Mouse (Mus musculus) heart, embryonic 13.5 days (tissue): ENCODE data around the gene Arfrp1. TPM values are rescaled to one million over a fixed set of nuclear protein-coding genes. Genes with fewer than 3 reads are reported as not detected.
A peak's percentile ranks its signal among the peaks of the same experiment; 100 is the strongest.

Source experiments
- ATAC-seq: fragments of 200-750 bp; cut with Nextera tagmentation; 2 replicates; pipeline ENCODE4 v1.8.0; 2017; ENCODE audit warnings: moderate TSS enrichment; ENCODE audit not compliant: insufficient number of reproducible peaks, low FRiP score, low TSS enrichment; ENCODE audit errors: extremely low read depth
- H3K27ac ChIP-seq: fragments of 300-500 bp; sonication (generic); replicated peaks from 2 replicates; pipeline ENCODE4 v1.5.1; 2015; ENCODE audit warnings: moderate library complexity, mild to moderate bottlenecking, inconsistent platforms
- H3K27me3 ChIP-seq: fragments of 300-500 bp; sonication (generic); replicated peaks from 2 replicates; pipeline ENCODE4 v1.6.1; 2015; ENCODE audit warnings: mild to moderate bottlenecking, inconsistent platforms
- H3K36me3 ChIP-seq: fragments of 300-500 bp; sonication (generic); 2 replicates; pipeline ENCODE4 v1.6.1; 2015; ENCODE audit warnings: mild to moderate bottlenecking, inconsistent platforms
- H3K4me1 ChIP-seq: fragments of 300-500 bp; sonication (generic); 2 replicates; pipeline ENCODE4 v1.6.1; 2015; ENCODE audit warnings: inconsistent platforms
- H3K4me2 ChIP-seq: fragments of 300-500 bp; sonication (generic); 2 replicates; pipeline ENCODE4 v1.6.1; 2015; ENCODE audit warnings: inconsistent platforms, mild to moderate bottlenecking, moderate library complexity
- H3K4me3 ChIP-seq: fragments of 300-500 bp; sonication (generic); 2 replicates; pipeline ENCODE4 v1.5.1; 2015; ENCODE audit warnings: moderate library complexity, mild to moderate bottlenecking, inconsistent platforms
- H3K9ac ChIP-seq: fragments of 300-500 bp; sonication (generic); 2 replicates; pipeline ENCODE4 v1.6.1; 2015; ENCODE audit warnings: inconsistent platforms, mild to moderate bottlenecking, moderate library complexity
- H3K9me3 ChIP-seq: fragments of 300-500 bp; sonication (generic); 2 replicates; pipeline ENCODE4 v1.6.1; 2016; ENCODE audit warnings: inconsistent platforms
- WGBS: fragments of 180-500 bp; shearing (Covaris S2); methylation state at CpG from one replicate; pipeline ENCODE4 v1.1.7; 2015; ENCODE audit warnings: mixed read lengths; 5-methylcytosine and 5-hydroxymethylcytosine counted together
- polyA plus RNA-seq: library from polyadenylated mRNA; unstranded; fragments of >200 nt; fragmentation: Nextera tagmentation; extraction: Ambion mirVana; gene quantifications from 2 replicates; pipeline ENCODE4 v1.2.1, GENCODE M21; 2015

Gene Arfrp1
- polyA plus RNA-seq, 1 experiment from 2014 or later = 59.1 TPM

- H3K4me1 ChIP-seq = peaks cover 5% of the 10 kb centered on the region; the same call in 1 of the 2 replicates
- no peak overlapping the region for H3K9ac ChIP-seq
- no peak overlapping the region for H3K4me3 ChIP-seq
- ATAC-seq = no peak
- no peaks in the 10 kb centered on the region for H3K27me3 ChIP-seq
- peaks cover 70% of the 10 kb centered on the region for H3K36me3 ChIP-seq
- WGBS = 75% methylated on average over 4 of the region's 4 CpGs
- no peak overlapping the region for H3K27ac ChIP-seq
- no peaks in the 10 kb centered on the region for H3K9me3 ChIP-seq
- no peak overlapping the region for H3K4me2 ChIP-seq
These were observed 25.1 kb upstream of the Arfrp1 start for GRCm38 (mm10) chr2:181390136-181390870.

GRCm38 (mm10) chr2:181386663-181387210 is 21.5 kb upstream of the Arfrp1 start:
- no peak overlapping the region for H3K4me2 ChIP-seq
- H3K9ac ChIP-seq = no peak overlapping the region
- H3K4me3 ChIP-seq = no peak overlapping the region
- no peak for ATAC-seq
- peaks cover 9% of the 10 kb centered on the region; the same call in 1 of the 2 replicates for H3K4me1 ChIP-seq
- peaks cover 85% of the 10 kb centered on the region for H3K36me3 ChIP-seq
- H3K27me3 ChIP-seq = no peaks in the 10 kb centered on the region
- no peaks in the 10 kb centered on the region for H3K9me3 ChIP-seq
- no peak overlapping the region for H3K27ac ChIP-seq
- WGBS = 77% methylated on average over 3 of the region's 4 CpGs

GRCm38 (mm10) chr2:181385885-181386284 is 20.7 kb upstream of the Arfrp1 start:
- no peak overlapping the region for H3K4me3 ChIP-seq
- no peak for ATAC-seq
- no peak overlapping the region for H3K27ac ChIP-seq

GRCm38 (mm10) chr2:181384919-181385391 is 19.8 kb upstream of the Arfrp1 start:
- Histone ChIP-seq H3K27ac (0 out of 2 replicates have a peak overlapping the region, but pooled peaks have one; percentile 17), H3K36me3 (peaks cover 85% of the 10 kb centered on the region), H3K9me3 (no peaks in the 10 kb centered on the region), H3K4me1 (peaks cover 9% of the 10 kb centered on the region; the same call in 1 of the 2 replicates), H3K4me3 (no peak overlapping the region), H3K27me3 (no peaks in the 10 kb centered on the region), H3K9ac (no peak overlapping the region), H3K4me2 (no peak overlapping the region)
- ATAC-seq = no peak
- 76% methylated on average over 4 of the region's 4 CpGs for WGBS

More at GRCm38 (mm10) chr2:181385885-181386284, 20.7 kb upstream of the Arfrp1 start:
- no peak overlapping the region for H3K4me2 ChIP-seq
- H3K36me3 ChIP-seq = peaks cover 85% of the 10 kb centered on the region
- WGBS = 73% methylated on average over 3 of the region's 3 CpGs
- no peaks in the 10 kb centered on the region for H3K27me3 ChIP-seq
- H3K9ac ChIP-seq = no peak overlapping the region
- no peaks in the 10 kb centered on the region for H3K9me3 ChIP-seq
- peaks cover 9% of the 10 kb centered on the region; the same call in 1 of the 2 replicates for H3K4me1 ChIP-seq

GRCm38 (mm10) chr2:181384463-181384862 is 19.3 kb upstream of the Arfrp1 start:
- no peak overlapping the region for H3K4me3 ChIP-seq
- no peak for ATAC-seq
- 0 out of 2 replicates have a peak overlapping the region, but pooled peaks have one; percentile 17 for H3K27ac ChIP-seq
- H3K4me1 ChIP-seq = peaks cover 9% of the 10 kb centered on the region; the same call in 1 of the 2 replicates
- peaks cover 87% of the 10 kb centered on the region for H3K36me3 ChIP-seq
- H3K9me3 ChIP-seq = no peaks in the 10 kb centered on the region
- H3K4me2 ChIP-seq = no peak overlapping the region
- H3K27me3 ChIP-seq = no peaks in the 10 kb centered on the region
- 75% methylated on average over 7 of the region's 7 CpGs for WGBS
- H3K9ac ChIP-seq = no peak overlapping the region

GRCm38 (mm10) chr2:181381631-181382306 is 16.6 kb upstream of the Arfrp1 start:
- no peak overlapping the region for H3K4me3 ChIP-seq
- ATAC-seq = no peak; the same call in 1 of the 2 replicates
- peaks cover 12% of the 10 kb centered on the region for H3K4me1 ChIP-seq
- H3K36me3 ChIP-seq = peaks cover 87% of the 10 kb centered on the region
- no peaks in the 10 kb centered on the region for H3K27me3 ChIP-seq
- no peaks in the 10 kb centered on the region for H3K9me3 ChIP-seq
- 84% methylated on average over 6 of the region's 6 CpGs for WGBS
- no peak overlapping the region for H3K9ac ChIP-seq
- no peak overlapping the region for H3K27ac ChIP-seq
- H3K4me2 ChIP-seq = no peak overlapping the region

- H3K4me1 ChIP-seq = peaks cover 12% of the 10 kb centered on the region
- WGBS = 90% methylated on average over 5 of the region's 5 CpGs
- no peaks in the 10 kb centered on the region for H3K9me3 ChIP-seq
- H3K36me3 ChIP-seq = peaks cover 80% of the 10 kb centered on the region
- no peak overlapping the region for H3K9ac ChIP-seq
- no peak overlapping the region for H3K4me3 ChIP-seq
- H3K27ac ChIP-seq = no peak overlapping the region
- ATAC-seq = no peak
- no peaks in the 10 kb centered on the region for H3K27me3 ChIP-seq
- H3K4me2 ChIP-seq = no peak overlapping the region
These were observed 15.9 kb upstream of the Arfrp1 start for GRCm38 (mm10) chr2:181381107-181381506.

GRCm38 (mm10) chr2:181380251-181380650 is 15.0 kb upstream of the Arfrp1 start:
- no peak overlapping the region for H3K9ac ChIP-seq
- peaks cover 7% of the 10 kb centered on the region; the same call in 1 of the 2 replicates for H3K4me1 ChIP-seq
- no peak overlapping the region for H3K4me2 ChIP-seq
- no peaks in the 10 kb centered on the region for H3K9me3 ChIP-seq
- H3K4me3 ChIP-seq = no peak overlapping the region
- no peaks in the 10 kb centered on the region for H3K27me3 ChIP-seq
- no peak overlapping the region for H3K27ac ChIP-seq
- no peak for ATAC-seq
- WGBS = 76% methylated on average over 5 of the region's 5 CpGs
- peaks cover 72% of the 10 kb centered on the region for H3K36me3 ChIP-seq

- Histone ChIP-seq H3K27ac (no peak within 1 kb of the TSS), H3K9ac (no peak within 1 kb of the TSS), H3K9me3 (no peaks in the 10 kb centered on the region), H3K27me3 (no peaks in the 10 kb centered on the region), H3K4me3 (no peak within 1 kb of the TSS), H3K36me3 (peaks cover 67% of the 10 kb centered on the region), H3K4me1 (peaks cover 5% of the 10 kb centered on the region; the same call in 1 of the 2 replicates), H3K4me2 (no peak within 1 kb of the TSS)
- no peak for ATAC-seq
- WGBS = 93% methylated on average over 12 of the region's 12 CpGs
These were observed 14.6 kb upstream of the Arfrp1 start, which contains the start of gene Lime1 for GRCm38 (mm10) chr2:181379778-181380177. Lime1 (plus strand) TSS chr2:181380078.

- H3K27ac ChIP-seq = no peak overlapping the region
- H3K27me3 ChIP-seq = no peaks in the 10 kb centered on the region
- H3K9ac ChIP-seq = no peak overlapping the region
- H3K4me2 ChIP-seq = no peak overlapping the region
- H3K4me3 ChIP-seq = no peak overlapping the region
- H3K9me3 ChIP-seq = no peaks in the 10 kb centered on the region
- ATAC-seq = no peak
- peaks cover 57% of the 10 kb centered on the region for H3K36me3 ChIP-seq
- 91% methylated on average over 5 of the region's 5 CpGs for WGBS
- peaks cover 3% of the 10 kb centered on the region; the same call in 1 of the 2 replicates for H3K4me1 ChIP-seq
These were observed 13.5 kb upstream of the Arfrp1 start for GRCm38 (mm10) chr2:181378701-181379100.

- Histone ChIP-seq H3K4me3 (no peak overlapping the region), H3K27ac (no peak overlapping the region), H3K4me1 (peaks cover 3% of the 10 kb centered on the region; the same call in 1 of the 2 replicates), H3K9ac (no peak overlapping the region), H3K27me3 (no peaks in the 10 kb centered on the region), H3K36me3 (peaks cover 42% of the 10 kb centered on the region), H3K4me2 (no peak overlapping the region), H3K9me3 (no peaks in the 10 kb centered on the region)
- 66% methylated on average over 2 of the region's 2 CpGs for WGBS
- ATAC-seq = no peak
These were observed 12.0 kb upstream of the Arfrp1 start for GRCm38 (mm10) chr2:181377230-181377629.
